Mouse (Mus musculus) liver, postnatal 0 days (tissue): ENCODE results near the gene Arxes2. TPM values are rescaled to one million over a fixed set of nuclear protein-coding genes. Genes with fewer than 3 reads are reported as not detected.
"Not testable (repeated sequence)": the region's sequence is repeated elsewhere in the genome, so short reads cannot be mapped to it uniquely, and the experiment has no call there.

Experiments
- ATAC-seq: fragments of 200-750 bp; cut with Nextera tagmentation; 2 replicates; pipeline ENCODE4 v1.8.0; 2017; ENCODE audit warnings: mild to moderate bottlenecking, moderate library complexity
- DNase-seq: peaks from one replicate; pipeline ENCODE4 v3.0.0-alpha.2; 2016
- H3K27ac ChIP-seq: fragments of 300-500 bp; sonication (generic); 2 replicates; pipeline ENCODE4 v1.5.1; 2014; ENCODE audit warnings: antibody characterized with exemption, moderate library complexity, mild to moderate bottlenecking, low read depth
- H3K27me3 ChIP-seq: fragments of 300-500 bp; sonication (generic); 2 replicates; pipeline ENCODE4 v1.6.1; 2014; ENCODE audit warnings: low read length, control low read depth, mixed read lengths; ENCODE audit not compliant: insufficient read depth
- H3K36me3 ChIP-seq: fragments of 300-500 bp; sonication (generic); replicated peaks from 2 replicates; pipeline ENCODE4 v1.6.1; 2014; ENCODE audit warnings: mild to moderate bottlenecking, control low read depth, low read length, moderate library complexity, mixed read lengths; ENCODE audit not compliant: insufficient read depth
- H3K4me1 ChIP-seq: fragments of 300-500 bp; sonication (generic); 2 replicates; pipeline ENCODE4 v1.6.1; 2014; ENCODE audit warnings: antibody characterized with exemption, mild to moderate bottlenecking, control low read depth; ENCODE audit not compliant: insufficient read depth
- H3K4me2 ChIP-seq: fragments of 300-500 bp; sonication (generic); 2 replicates; pipeline ENCODE4 v1.6.1; 2014; ENCODE audit warnings: low read depth, mild to moderate bottlenecking, low read length, moderate library complexity, mixed read lengths
- H3K4me3 ChIP-seq: fragments of 300-500 bp; sonication (generic); 2 replicates; pipeline ENCODE4 v1.5.1; 2014; ENCODE audit warnings: low read depth, low read length
- H3K9ac ChIP-seq: fragments of 300-500 bp; sonication (generic); replicated peaks from 2 replicates; pipeline ENCODE4 v1.6.1; 2014; ENCODE audit warnings: mild to moderate bottlenecking, moderate library complexity
- H3K9me3 ChIP-seq: fragments of 300-500 bp; sonication (generic); 2 replicates; pipeline ENCODE4 v1.6.1; 2016; ENCODE audit warnings: mild to moderate bottlenecking, control low read depth, low read length, mixed read lengths
- CTCF ChIP-seq: sonication (generic); IDR thresholded peaks from 2 replicates; pipeline ENCODE4 v1.5.1; 2016; ENCODE audit warnings: antibody characterized with exemption, low read depth
- EP300 ChIP-seq: IDR thresholded peaks from 2 replicates; pipeline ENCODE4 v1.6.1; 2016; ENCODE audit warnings: antibody characterized with exemption, low read depth, mild to moderate bottlenecking
- WGBS: fragments of 180-500 bp; shearing (Covaris S2); extraction: QIAGEN DNeasy Blood & Tissue Kit; methylation state at CpG from one replicate; pipeline ENCODE4 v1.1.7; 2014; ENCODE audit not compliant: insufficient replicate concordance; 5-methylcytosine and 5-hydroxymethylcytosine counted together
- polyA plus RNA-seq: library from polyadenylated mRNA; unstranded; fragments of >200 nt; fragmentation: Nextera tagmentation; extraction: Ambion mirVana; gene quantifications from 2 replicates; pipeline ENCODE4 v1.2.1, GENCODE M21; 2015

The Arxes2 gene
- polyA plus RNA-seq: 16.3 and 16.8 TPM in 2 replicates

- not testable (repeated sequence) for H3K36me3 ChIP-seq, H3K9me3 ChIP-seq, H3K9ac ChIP-seq, H3K4me3 ChIP-seq, H3K27me3 ChIP-seq, DNase-seq, H3K4me1 ChIP-seq, H3K27ac ChIP-seq
- peak; percentile 85 for ATAC-seq
- 12% methylated on average over 5 of the region's 39 CpGs for WGBS
- H3K4me2 ChIP-seq: peak within 1 kb of the TSS; percentile 42; the same call in 1 of the 2 replicates
These were observed at the start of gene Arxes2 for GRCm38 (mm10) chrX:135993664-135994119. Gene Arxes2 (plus strand): TSS chrX:135993824.

- no peak for DNase-seq
- ATAC-seq: no peak
- Histone ChIP-seq H3K36me3 (no peaks in the 10 kb centered on the region), H3K27me3 (no peaks in the 10 kb centered on the region), H3K9ac (no peak overlapping the region), H3K4me2 (no peak overlapping the region), H3K4me3 (no peak overlapping the region), H3K4me1 (no peaks in the 10 kb centered on the region), H3K27ac (no peak overlapping the region), H3K9me3 (no peaks in the 10 kb centered on the region)
- no peak for TF ChIP-seq CTCF
- no peak for TF ChIP-seq EP300
- 60% methylated on average over 1 of the region's 1 CpGs for WGBS
These were observed 44.8 kb upstream of the Arxes2 start for GRCm38 (mm10) chrX:135948699-135949437.

DNA sequence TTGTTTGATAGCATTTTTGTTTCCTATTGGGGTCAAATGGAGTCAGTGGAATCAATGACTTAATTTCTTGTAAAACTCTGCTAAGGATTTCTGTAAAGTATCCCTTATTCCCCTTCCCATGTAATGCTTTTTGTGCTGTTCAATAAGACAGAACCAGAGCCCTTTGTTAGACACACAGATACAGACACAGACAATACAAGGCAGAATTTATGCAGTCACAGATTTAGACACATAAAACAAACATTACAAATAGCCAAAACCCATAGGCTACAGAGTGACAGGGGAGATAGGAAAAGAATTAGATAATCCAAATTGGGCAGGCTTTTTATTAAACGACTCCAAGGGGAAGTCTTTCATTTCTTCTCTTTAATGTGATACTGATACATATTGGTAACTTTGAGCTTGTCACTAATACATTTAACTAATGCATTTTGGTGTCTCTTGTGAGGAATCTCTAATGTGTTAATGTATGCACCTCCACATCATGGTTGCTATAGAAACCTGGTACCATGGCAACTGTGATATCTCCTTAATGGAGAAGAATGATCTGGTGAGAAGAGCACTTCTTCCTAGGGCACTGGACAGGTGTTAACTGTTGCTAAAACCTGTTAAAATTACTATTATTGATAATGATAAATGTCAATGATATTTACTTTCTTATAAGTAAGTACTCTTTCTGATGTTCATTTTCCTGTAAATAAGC is 36.5 kb upstream of the Arxes2 start:
- no peak overlapping the region for H3K4me3 ChIP-seq
- H3K27me3 ChIP-seq: no peaks in the 10 kb centered on the region
- H3K9ac ChIP-seq: no peak overlapping the region
- 59% methylated on average over 1 of the region's 1 CpGs for WGBS
- ATAC-seq: no peak
- H3K4me1 ChIP-seq: no peaks in the 10 kb centered on the region
- TF ChIP-seq CTCF: no peak
- no peak for TF ChIP-seq EP300
- H3K4me2 ChIP-seq: no peak overlapping the region
- no peak overlapping the region for H3K27ac ChIP-seq
- no peaks in the 10 kb centered on the region for H3K9me3 ChIP-seq
- no peak for DNase-seq
- no peaks in the 10 kb centered on the region for H3K36me3 ChIP-seq

DNA sequence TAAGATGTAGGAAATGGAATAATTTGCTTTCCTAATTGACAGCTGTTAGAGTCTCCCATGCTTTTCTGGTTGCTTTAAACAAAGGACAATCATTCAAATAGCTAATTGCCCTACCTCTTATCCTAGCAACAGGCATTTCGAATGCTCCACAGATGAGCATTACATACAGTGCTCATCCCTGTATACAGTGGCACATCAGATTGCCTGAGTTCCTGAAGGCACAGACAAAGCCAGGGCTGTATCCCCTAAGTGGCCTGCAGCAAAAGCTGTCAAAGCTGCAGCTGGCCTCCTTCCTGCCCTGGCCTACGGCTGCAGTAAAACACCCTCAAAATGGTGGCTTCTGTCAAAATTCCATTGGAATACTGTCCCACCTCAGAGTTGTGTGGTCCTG is 35.9 kb upstream of the Arxes2 start:
- Histone ChIP-seq H3K4me1 (no peaks in the 10 kb centered on the region), H3K4me3 (no peak overlapping the region), H3K9me3 (no peaks in the 10 kb centered on the region), H3K36me3 (no peaks in the 10 kb centered on the region), H3K4me2 (no peak overlapping the region), H3K27ac (no peak overlapping the region), H3K27me3 (no peaks in the 10 kb centered on the region), H3K9ac (no peak overlapping the region)
- DNase-seq: no peak
- TF ChIP-seq CTCF (no peak), EP300 (no peak)
- ATAC-seq: no peak
- WGBS: 86% methylated on average over 2 of the region's 2 CpGs

DNA sequence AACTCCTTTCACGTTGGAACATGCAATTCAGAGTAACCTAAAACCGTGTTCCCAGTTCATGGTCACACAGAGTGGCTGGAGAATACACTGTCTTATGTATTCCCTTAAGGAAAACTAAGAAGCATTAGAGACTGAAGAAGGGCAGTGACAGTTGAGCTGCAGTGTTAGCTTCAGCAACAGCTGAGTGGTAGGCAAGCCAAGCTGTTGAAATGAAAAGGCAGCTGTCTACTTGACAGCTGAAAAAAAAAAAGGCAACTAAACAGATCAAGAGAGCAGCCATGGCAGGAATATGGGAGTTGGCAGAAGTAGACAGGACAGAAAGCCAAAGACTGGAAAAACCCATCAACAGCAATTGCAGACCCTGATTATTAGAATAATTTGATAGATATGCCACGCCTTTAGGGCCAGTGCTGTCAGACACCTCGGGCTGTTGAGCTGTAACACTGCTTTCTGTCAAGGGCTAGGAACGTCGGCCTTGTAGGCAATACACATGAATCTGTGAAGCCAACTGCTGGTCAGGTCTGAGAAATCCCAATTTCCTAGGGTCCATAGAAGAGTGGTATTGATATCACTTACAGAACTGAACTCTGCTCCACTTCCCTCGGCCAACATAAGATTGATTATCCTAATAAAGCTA is 34.9 kb upstream of the Arxes2 start:
- Histone ChIP-seq H3K9me3 (no peaks in the 10 kb centered on the region), H3K4me3 (no peak overlapping the region), H3K36me3 (no peaks in the 10 kb centered on the region), H3K4me2 (no peak overlapping the region), H3K4me1 (no peaks in the 10 kb centered on the region), H3K9ac (no peak overlapping the region), H3K27me3 (no peaks in the 10 kb centered on the region), H3K27ac (no peak overlapping the region)
- no peak for TF ChIP-seq EP300
- TF ChIP-seq CTCF: no peak
- DNase-seq (no peak), ATAC-seq (no peak)
- WGBS: 83% methylated on average over 7 of the region's 7 CpGs

DNA sequence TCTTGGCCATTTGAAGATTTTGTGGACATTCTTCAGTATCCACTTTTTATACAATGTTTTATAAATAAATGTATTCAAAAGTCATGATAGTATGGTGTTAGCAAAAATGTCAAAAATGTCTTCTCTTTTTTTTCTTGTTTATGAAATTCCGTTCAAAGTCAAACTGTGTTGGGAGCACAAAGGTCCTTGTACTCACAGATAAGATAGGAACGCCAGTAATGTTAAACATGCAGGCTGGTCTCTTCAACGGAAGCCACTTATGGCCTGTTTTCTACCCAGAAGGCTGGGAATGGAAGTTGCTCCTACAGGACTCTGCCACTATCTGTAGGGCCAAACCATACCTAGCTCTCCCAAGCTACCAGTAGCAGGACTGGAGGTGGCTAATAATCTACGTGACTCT is 34.1 kb upstream of the Arxes2 start:
- Histone ChIP-seq H3K36me3 (no peaks in the 10 kb centered on the region), H3K4me2 (no peak overlapping the region), H3K9ac (no peak overlapping the region), H3K4me3 (no peak overlapping the region), H3K27ac (no peak overlapping the region), H3K4me1 (no peaks in the 10 kb centered on the region), H3K27me3 (no peaks in the 10 kb centered on the region), H3K9me3 (no peaks in the 10 kb centered on the region)
- ATAC-seq (no peak), DNase-seq (no peak)
- no peak for TF ChIP-seq EP300
- no peak for TF ChIP-seq CTCF
- WGBS: 61% methylated on average over 4 of the region's 4 CpGs
